Comparison of ENCODE assay signal across 9 mouse cellular contexts in the genomic region with DNA sequence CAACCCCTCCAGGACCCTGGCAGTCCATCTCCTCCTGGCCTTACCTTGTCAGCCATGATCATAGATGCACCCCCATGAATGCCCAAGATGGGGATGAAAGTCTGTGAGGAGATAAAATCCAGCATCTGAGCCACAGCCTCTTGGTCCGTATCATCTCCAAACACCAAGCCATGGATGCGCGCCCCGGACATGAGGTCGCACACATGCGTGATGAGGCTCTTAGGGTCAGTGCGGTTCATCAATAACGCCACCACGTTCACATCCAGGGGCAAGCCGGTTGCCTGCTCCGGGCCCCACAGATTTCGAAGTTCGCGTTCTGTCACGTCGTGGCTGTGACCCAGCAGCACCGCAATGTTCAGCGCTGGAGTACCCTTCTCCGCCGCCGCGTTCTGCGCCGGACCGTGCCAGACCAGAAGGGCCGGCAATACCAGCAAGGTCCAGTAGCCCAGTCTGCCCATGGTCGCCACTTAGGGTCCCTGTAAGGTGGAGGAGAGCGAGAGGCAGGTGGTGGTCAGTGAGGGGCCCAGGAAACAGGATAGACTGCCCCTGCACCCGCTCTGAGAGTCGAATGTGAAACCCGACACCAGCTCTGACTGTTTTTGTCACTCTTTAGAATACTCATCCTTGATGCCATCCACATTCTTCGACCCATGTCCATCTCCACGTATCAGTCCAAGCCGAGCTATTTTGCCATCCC. TPM values are rescaled to one million over a fixed set of nuclear protein-coding genes. Genes with fewer than 3 reads are reported as not detected.
DNase-seq lines count a peak whose midpoint lies in the region; ATAC-seq and TF ChIP-seq lines count a peak whose summit lies in the region.
"Had no signal": no experiment of that assay in that cellular context is flagged by ENCODE, and none has a peak within 500 bp of the region (broad histone marks: within the 10 kb centered on the region; RNA-seq: fewer than 3 reads in every experiment).

No protein-coding gene starts in this region.

- peak overlapping the region; percentile 98 for H3K27ac ChIP-seq in left cerebral cortex, adult 2 months
- no peak overlapping the region for H3K27ac ChIP-seq in hindbrain, embryonic 10.5 days
- no peak overlapping the region for H3K27ac ChIP-seq in midbrain, postnatal 0 days (ENCODE audit: low read depth, low read length)

- H3K27me3 ChIP-seq in hindbrain, embryonic 10.5 days (ENCODE audit: insufficient read depth, poor library complexity, severe bottlenecking): peaks cover 67% of the 10 kb centered on the region
- peaks cover 16% of the 10 kb centered on the region for H3K27me3 ChIP-seq in midbrain, postnatal 0 days (ENCODE audit: insufficient read depth, low read length)

- no peaks in the 10 kb centered on the region for H3K9me3 ChIP-seq in hindbrain, embryonic 10.5 days
- H3K9me3 ChIP-seq in midbrain, postnatal 0 days (ENCODE audit: low read length): no peaks in the 10 kb centered on the region

- peak overlapping the region; percentile 39; the same call in 1 of the 2 replicates for H3K9ac ChIP-seq in midbrain, postnatal 0 days (replicated peaks; ENCODE audit: low read length, poor library complexity, severe bottlenecking)

- TF ChIP-seq CTCF in left cerebral cortex, adult 2 months (IDR thresholded peaks at IDR 0.05): no peak; the same call in 1 of the 2 replicates
- TF ChIP-seq CTCF in midbrain, postnatal 0 days (IDR thresholded peaks at IDR 0.05): no peak

- WGBS in hindbrain, embryonic 10.5 days: 20% methylated on average over 34 of the region's 34 CpGs
- WGBS in midbrain, postnatal 0 days: 20% methylated on average over 34 of the region's 34 CpGs

- peak; percentile 42 for DNase-seq in cerebellum, adult 11-12 months
- peak in 1 of 2 experiments; percentile 40 for DNase-seq in left cerebral cortex, adult 2 months (ENCODE audit: extremely low spot score in 1 of 2, low spot score in 2 of 2)
- no peak for DNase-seq in left cerebral cortex, adult 9 months (ENCODE audit: low spot score in 2 of 2)
- DNase-seq in hindbrain, embryonic 10.5 days (ENCODE audit: low spot score): peak; percentile 22
- peak; percentile 5 for DNase-seq in midbrain, postnatal 0 days (ENCODE audit: low spot score)
- no peak for DNase-seq in thymus, postnatal 25 days
- DNase-seq: lung, postnatal 4 days had no signal

- peak overlapping the region; percentile 90 for H3K4me2 ChIP-seq in midbrain, postnatal 0 days (ENCODE audit: low read depth, low read length, poor library complexity, severe bottlenecking)

- ATAC-seq in cerebellum, adult (ENCODE audit: insufficient number of reproducible peaks, low FRiP score, low TSS enrichment): no peak
- no peak for ATAC-seq in midbrain, postnatal 0 days (ENCODE audit: low FRiP score)
- ATAC-seq in CD4-positive, CD25-positive, alpha-beta regulatory T cell, adult 4 months: no peak

- H3K4me3 ChIP-seq in left cerebral cortex, adult 2 months: peak overlapping the region; percentile 69
- H3K4me3 ChIP-seq in hindbrain, embryonic 10.5 days: peak overlapping the region; percentile 67
- peak overlapping the region; percentile 69 for H3K4me3 ChIP-seq in midbrain, postnatal 0 days (ENCODE audit: low read depth, low read length)

- intact Hi-C loops in left cerebral cortex, adult 2 months (cut with DNase I): loop anchor here (5.0 to 10.0 kb wide), 5 partner anchors 240 to 717 kb away; no protein-coding TSS in a partner anchor

- no peaks in the 10 kb centered on the region for H3K36me3 ChIP-seq in hindbrain, embryonic 10.5 days
- no peaks in the 10 kb centered on the region for H3K36me3 ChIP-seq in midbrain, postnatal 0 days (ENCODE audit: insufficient read depth, low read length)

- H3K4me1 ChIP-seq in hindbrain, embryonic 10.5 days (replicated peaks): peaks cover 40% of the 10 kb centered on the region
- peaks cover 5% of the 10 kb centered on the region; the same call in 1 of the 2 replicates for H3K4me1 ChIP-seq in midbrain, postnatal 0 days (ENCODE audit: insufficient read depth, low read length)

RNA-seq across cellular contexts. Expression of a gene that starts 3.1 kb away (rescaled TPM):
- 100 to 1,000 TPM; 274 to 277 TPM for total RNA-seq in left cerebral cortex, adult 2 months (2021)
- polyA plus RNA-seq in hindbrain, embryonic 10.5 days (2016; fragmentation: Nextera tagmentation; extraction: Ambion mirVana): 1.9 and 3.3 TPM in 2 replicates
- 10.5 and 20.7 TPM in 2 replicates for total RNA-seq in midbrain, postnatal 0 days (2014; rRNA removed)
- polyA plus RNA-seq in midbrain, postnatal 0 days (2015; fragmentation: Nextera tagmentation; extraction: Ambion mirVana): 3.7 and 6.1 TPM in 2 replicates
- not detected for polyA plus RNA-seq in CD4-positive, CD25-positive, alpha-beta regulatory T cell, adult 4 months (2017; shearing (Covaris generic))

Comparison
In these comparisons a context has a peak if more than half of its experiments do, and no peak if none do; other contexts are left out.
1. DNase-seq: peak in cerebellum, adult 11-12 months (single experiment), hindbrain, embryonic 10.5 days (single experiment) and midbrain, postnatal 0 days (single experiment); none in left cerebral cortex, adult 9 months (0 of 2) and thymus, postnatal 25 days (single experiment).
2. Peak in every context shown above with its lines, with median percentiles within 50 percentile points of each other: H3K4me3 ChIP-seq.